Mouse (Mus musculus): ENCODE data around the gene Metap1. TPM values are rescaled to one million over a fixed set of nuclear protein-coding genes. Genes with fewer than 3 reads are reported as not detected.

Gene Metap1
- polyA plus RNA-seq, 1 experiment: 32.2 TPM

DNA sequence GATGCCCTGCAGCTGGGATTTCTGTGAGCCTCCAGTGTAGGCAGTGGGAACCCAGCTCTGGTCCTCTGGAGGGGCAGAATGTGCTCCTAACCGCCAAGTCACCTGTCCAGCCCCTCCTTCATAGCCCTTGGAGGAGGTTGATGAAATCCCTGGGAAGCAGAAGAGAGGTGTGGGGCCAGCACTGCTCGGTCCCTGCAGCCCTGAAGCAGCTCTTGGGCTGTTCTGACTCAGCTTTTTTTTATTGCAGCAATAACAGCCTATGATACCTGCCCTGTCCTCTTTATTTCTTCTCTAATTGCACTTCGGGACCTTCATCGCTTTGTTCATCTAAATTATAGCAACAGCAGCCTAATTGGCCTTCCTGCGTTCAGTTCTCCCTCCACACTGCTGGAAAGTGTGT lies 21.2 kb upstream of the Metap1 start:
- TF ChIP-seq USF1 (IDR thresholded peaks at IDR 0.05; ENCODE audit: low read depth): no peak
- TF ChIP-seq MYOG (IDR thresholded peaks at IDR 0.05; ENCODE audit: control insufficient read depth, extremely low read depth, insufficient read length): no peak
- no peak for TF ChIP-seq CTCF (IDR thresholded peaks at IDR 0.05; ENCODE audit: control insufficient read depth, insufficient read depth, insufficient read length)
- no peak for TF ChIP-seq FOSL1 (IDR thresholded peaks at IDR 0.05; ENCODE audit: insufficient read depth, low read length, poor library complexity, severe bottlenecking)
- TF ChIP-seq MYOD1 (IDR thresholded peaks at IDR 0.05; ENCODE audit: control insufficient read depth, insufficient read length, low read depth): no peak
- TF ChIP-seq MAX (IDR thresholded peaks at IDR 0.05): no peak
- no peak for TF ChIP-seq CEBPB (IDR thresholded peaks at IDR 0.05; ENCODE audit: low read depth)
- no peak overlapping the region for H3K4me3 ChIP-seq (ENCODE audit: insufficient read depth, poor library complexity, severe bottlenecking)
- no peaks in the 10 kb centered on the region for H3K79me3 ChIP-seq (ENCODE audit: low read depth)
- no peaks in the 10 kb centered on the region for H3K79me2 ChIP-seq (ENCODE audit: control insufficient read depth, insufficient read depth)
- no peaks in the 10 kb centered on the region for H3K36me3 ChIP-seq (ENCODE audit: control insufficient read depth, insufficient read depth)
- H3ac ChIP-seq (ENCODE audit: control insufficient read depth, insufficient read length, low read depth): no peak overlapping the region
- no peaks in the 10 kb centered on the region for H3K27me3 ChIP-seq (ENCODE audit: control insufficient read depth, insufficient read depth, insufficient read length)

GRCm38 (mm10) chr3:138509581-138509980 lies 20.3 kb upstream of the Metap1 start:
- no peaks in the 10 kb centered on the region for H3K79me3 ChIP-seq (ENCODE audit: low read depth)
- no peaks in the 10 kb centered on the region for H3K36me3 ChIP-seq (ENCODE audit: control insufficient read depth, insufficient read depth)
- TF ChIP-seq USF1 (IDR thresholded peaks at IDR 0.05; ENCODE audit: low read depth): no peak
- no peak for TF ChIP-seq CEBPB (IDR thresholded peaks at IDR 0.05; ENCODE audit: low read depth)
- TF ChIP-seq MAX (IDR thresholded peaks at IDR 0.05): no peak
- TF ChIP-seq FOSL1 (IDR thresholded peaks at IDR 0.05; ENCODE audit: insufficient read depth, low read length, poor library complexity, severe bottlenecking): no peak
- TF ChIP-seq CTCF (IDR thresholded peaks at IDR 0.05; ENCODE audit: control insufficient read depth, insufficient read depth, insufficient read length): no peak
- no peak for TF ChIP-seq MYOG (IDR thresholded peaks at IDR 0.05; ENCODE audit: control insufficient read depth, extremely low read depth, insufficient read length)
- no peak for TF ChIP-seq MYOD1 (IDR thresholded peaks at IDR 0.05; ENCODE audit: control insufficient read depth, insufficient read length, low read depth)
- no peak overlapping the region for H3K4me3 ChIP-seq (ENCODE audit: insufficient read depth, poor library complexity, severe bottlenecking)
- no peaks in the 10 kb centered on the region for H3K27me3 ChIP-seq (ENCODE audit: control insufficient read depth, insufficient read depth, insufficient read length)
- no peaks in the 10 kb centered on the region for H3K79me2 ChIP-seq (ENCODE audit: control insufficient read depth, insufficient read depth)
- H3ac ChIP-seq (ENCODE audit: control insufficient read depth, insufficient read length, low read depth): no peak overlapping the region

DNA sequence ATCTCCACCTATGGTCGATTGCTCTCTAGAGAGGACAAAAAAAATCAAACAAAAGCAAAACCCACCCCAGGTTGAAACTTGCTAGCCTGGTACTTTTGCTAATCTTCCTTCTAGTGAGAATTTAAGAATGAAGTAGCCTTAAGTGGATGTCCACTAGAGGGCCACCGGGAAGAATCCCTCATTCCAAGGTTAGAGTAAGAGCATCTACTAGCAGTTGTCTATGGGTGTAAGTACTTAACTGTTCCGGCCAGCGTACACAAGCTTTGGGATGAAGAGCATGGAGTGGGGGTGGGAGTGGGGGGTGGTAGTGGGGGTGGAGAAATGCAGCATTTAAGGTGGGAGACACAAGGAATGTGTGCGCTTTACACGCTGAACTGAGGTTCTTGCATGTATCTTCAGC lies 17.4 kb upstream of the Metap1 start:
- TF ChIP-seq FOSL1 (IDR thresholded peaks at IDR 0.05; ENCODE audit: insufficient read depth, low read length, poor library complexity, severe bottlenecking): no peak
- TF ChIP-seq MYOD1 (IDR thresholded peaks at IDR 0.05; ENCODE audit: control insufficient read depth, insufficient read length, low read depth): no peak
- TF ChIP-seq MYOG (IDR thresholded peaks at IDR 0.05; ENCODE audit: control insufficient read depth, extremely low read depth, insufficient read length): no peak
- no peak for TF ChIP-seq CTCF (IDR thresholded peaks at IDR 0.05; ENCODE audit: control insufficient read depth, insufficient read depth, insufficient read length)
- TF ChIP-seq CEBPB (IDR thresholded peaks at IDR 0.05; ENCODE audit: low read depth): no peak
- no peak for TF ChIP-seq USF1 (IDR thresholded peaks at IDR 0.05; ENCODE audit: low read depth)
- no peak for TF ChIP-seq MAX (IDR thresholded peaks at IDR 0.05)
- H3K79me2 ChIP-seq (ENCODE audit: control insufficient read depth, insufficient read depth): no peaks in the 10 kb centered on the region
- H3K36me3 ChIP-seq (ENCODE audit: control insufficient read depth, insufficient read depth): no peaks in the 10 kb centered on the region
- no peaks in the 10 kb centered on the region for H3K79me3 ChIP-seq (ENCODE audit: low read depth)
- H3K27me3 ChIP-seq (ENCODE audit: control insufficient read depth, insufficient read depth, insufficient read length): no peaks in the 10 kb centered on the region
- H3ac ChIP-seq (ENCODE audit: control insufficient read depth, insufficient read length, low read depth): no peak overlapping the region
- H3K4me3 ChIP-seq (ENCODE audit: insufficient read depth, poor library complexity, severe bottlenecking): no peak overlapping the region

GRCm38 (mm10) chr3:138503754-138504153 lies 14.4 kb upstream of the Metap1 start:
- H3K4me3 ChIP-seq (ENCODE audit: insufficient read depth, poor library complexity, severe bottlenecking): no peak overlapping the region
- H3K27me3 ChIP-seq (ENCODE audit: control insufficient read depth, insufficient read depth, insufficient read length): no peaks in the 10 kb centered on the region
- no peaks in the 10 kb centered on the region for H3K79me3 ChIP-seq (ENCODE audit: low read depth)
- H3K36me3 ChIP-seq (ENCODE audit: control insufficient read depth, insufficient read depth): no peaks in the 10 kb centered on the region
- H3ac ChIP-seq (ENCODE audit: control insufficient read depth, insufficient read length, low read depth): no peak overlapping the region
- no peaks in the 10 kb centered on the region for H3K79me2 ChIP-seq (ENCODE audit: control insufficient read depth, insufficient read depth)
- TF ChIP-seq MYOD1 (IDR thresholded peaks at IDR 0.05; ENCODE audit: control insufficient read depth, insufficient read length, low read depth): no peak
- no peak for TF ChIP-seq CEBPB (IDR thresholded peaks at IDR 0.05; ENCODE audit: low read depth)
- no peak for TF ChIP-seq CTCF (IDR thresholded peaks at IDR 0.05; ENCODE audit: control insufficient read depth, insufficient read depth, insufficient read length)
- no peak for TF ChIP-seq MYOG (IDR thresholded peaks at IDR 0.05; ENCODE audit: control insufficient read depth, extremely low read depth, insufficient read length)
- no peak for TF ChIP-seq MAX (IDR thresholded peaks at IDR 0.05)
- no peak for TF ChIP-seq FOSL1 (IDR thresholded peaks at IDR 0.05; ENCODE audit: insufficient read depth, low read length, poor library complexity, severe bottlenecking)
- TF ChIP-seq USF1 (IDR thresholded peaks at IDR 0.05; ENCODE audit: low read depth): no peak

DNA sequence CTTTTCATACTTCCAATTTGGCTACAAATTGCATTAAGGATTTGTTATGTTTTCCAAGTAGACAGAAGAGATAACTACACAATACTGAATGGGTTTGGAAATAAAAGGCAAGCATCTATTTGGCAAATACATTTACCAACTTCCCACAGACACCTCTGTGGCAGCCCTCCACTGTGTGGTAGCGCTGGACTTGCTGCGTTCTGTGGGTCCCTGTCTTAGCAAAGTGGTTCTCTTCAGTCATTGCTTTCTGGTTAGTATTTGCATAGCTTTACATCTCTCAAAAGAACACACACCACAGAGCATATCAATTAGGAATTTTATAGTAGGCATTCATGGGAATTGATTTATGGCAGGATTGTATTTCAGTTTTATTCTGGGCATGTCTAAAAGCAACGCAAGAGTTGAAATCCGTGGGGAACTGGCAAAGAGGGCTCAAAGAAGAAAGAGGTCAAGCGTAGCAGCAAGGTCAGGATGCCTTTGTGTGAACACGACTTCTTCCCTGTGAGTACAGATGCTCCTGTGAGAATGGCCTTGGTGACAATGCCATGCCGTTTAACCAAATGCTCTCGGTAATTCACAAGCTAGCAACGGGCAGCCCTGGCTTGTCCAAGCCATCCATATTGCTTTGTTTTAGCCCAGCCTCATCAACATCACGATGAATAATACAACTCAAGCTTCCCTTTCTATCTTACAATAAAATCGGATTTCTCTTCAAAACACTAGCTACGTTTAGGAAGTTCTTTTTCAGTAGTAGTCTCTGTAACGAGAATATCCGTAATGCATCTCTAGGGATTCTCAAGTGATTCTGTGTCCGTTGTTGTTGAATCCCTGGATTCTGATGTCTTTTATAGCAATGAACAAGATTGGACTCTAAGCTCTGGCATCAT lies 10.8 kb upstream of the Metap1 start:
- no peak overlapping the region for H3ac ChIP-seq (ENCODE audit: control insufficient read depth, insufficient read length, low read depth)
- TF ChIP-seq FOSL1 (IDR thresholded peaks at IDR 0.05; ENCODE audit: insufficient read depth, low read length, poor library complexity, severe bottlenecking): no peak
- no peak for TF ChIP-seq MAX (IDR thresholded peaks at IDR 0.05)
- no peak for TF ChIP-seq CEBPB (IDR thresholded peaks at IDR 0.05; ENCODE audit: low read depth)
- TF ChIP-seq USF1 (IDR thresholded peaks at IDR 0.05; ENCODE audit: low read depth): no peak
- no peak for TF ChIP-seq MYOG (IDR thresholded peaks at IDR 0.05; ENCODE audit: control insufficient read depth, extremely low read depth, insufficient read length)
- no peak for TF ChIP-seq CTCF (IDR thresholded peaks at IDR 0.05; ENCODE audit: control insufficient read depth, insufficient read depth, insufficient read length)
- no peak for TF ChIP-seq MYOD1 (IDR thresholded peaks at IDR 0.05; ENCODE audit: control insufficient read depth, insufficient read length, low read depth)
- H3K79me3 ChIP-seq (ENCODE audit: low read depth): no peaks in the 10 kb centered on the region
- H3K4me3 ChIP-seq (ENCODE audit: insufficient read depth, poor library complexity, severe bottlenecking): no peak overlapping the region
- no peaks in the 10 kb centered on the region for H3K79me2 ChIP-seq (ENCODE audit: control insufficient read depth, insufficient read depth)
- H3K27me3 ChIP-seq (ENCODE audit: control insufficient read depth, insufficient read depth, insufficient read length): no peaks in the 10 kb centered on the region
- H3K36me3 ChIP-seq (ENCODE audit: control insufficient read depth, insufficient read depth): no peaks in the 10 kb centered on the region

All from C2C12 (cell line).